Mouse (Mus musculus) CD4-positive, CD25-positive, alpha-beta regulatory T cell, adult 9 weeks (primary cell): ENCODE data around the gene Ahcyl1. TPM values are rescaled to one million over a fixed set of nuclear protein-coding genes. Genes with fewer than 3 reads are reported as not detected.

Source experiments
- polyA plus RNA-seq: library from polyadenylated mRNA; unstranded; fragments of 100-300 nt; shearing (Covaris generic); gene quantifications from one replicate; pipeline ENCODE4 v1.2.1, GENCODE M21; 2017

The Ahcyl1 gene
- 10.0 TPM for polyA plus RNA-seq

GRCm38 (mm10) chr3:107695948-107696881 lies at the start of gene Ahcyl1:
Gene Ahcyl1, minus strand, starts transcription at chr3:107696560.

GRCm38 (mm10) chr3:107631523-107631958 lies 64.8 kb downstream of the Ahcyl1 start, which contains the start of gene Strip1:
Gene Strip1, minus strand, starts transcription at chr3:107631694.

GRCm38 (mm10) chr3:107630682-107631522 lies 65.5 kb downstream of the Ahcyl1 start, which contains the start of gene Gm10961:
Gene Gm10961, plus strand, starts transcription at chr3:107631322.

Other genes with a start within 250 kb of the Ahcyl1 start
- not detected for gene Kcnc4, start 237.0 kb downstream of the Ahcyl1 start, polyA plus RNA-seq
- not detected for gene Slc6a17, start 178.5 kb downstream of the Ahcyl1 start, polyA plus RNA-seq
- gene Ubl4b, start 141.5 kb downstream of the Ahcyl1 start, polyA plus RNA-seq: not detected
- gene Alx3, start 101.5 kb downstream of the Ahcyl1 start, polyA plus RNA-seq: not detected
- gene Gm10961, start 65.2 kb downstream of the Ahcyl1 start, polyA plus RNA-seq: not detected
- 31.7 TPM for gene Strip1, start 64.9 kb downstream of the Ahcyl1 start, polyA plus RNA-seq
- 13.3 TPM for gene Csf1, start 63.9 kb upstream of the Ahcyl1 start, polyA plus RNA-seq
- not detected for gene Eps8l3, start 180.7 kb upstream of the Ahcyl1 start, polyA plus RNA-seq
- gene Gstm5, start 199.3 kb upstream of the Ahcyl1 start, polyA plus RNA-seq: not detected
- 2.1 TPM for gene Gstm7, start 235.3 kb upstream of the Ahcyl1 start, polyA plus RNA-seq
- not detected for gene Gstm6, start 247.2 kb upstream of the Ahcyl1 start, polyA plus RNA-seq